Mouse (Mus musculus) liver, embryonic 16.5 days (tissue): ENCODE measurements around the gene Ern1. TPM values are rescaled to one million over a fixed set of nuclear protein-coding genes. Genes with fewer than 3 reads are reported as not detected.

Source experiments
- ATAC-seq: fragments of 200-750 bp; cut with Nextera tagmentation; 2 replicates; pipeline ENCODE4 v1.8.0; 2017; ENCODE audit warnings: low read depth, mild to moderate bottlenecking, moderate number of reproducible peaks, moderate library complexity
- H3K27ac ChIP-seq: fragments of 300-500 bp; sonication (generic); 2 replicates; pipeline ENCODE4 v1.5.1; 2014; ENCODE audit warnings: mild to moderate bottlenecking, low read length
- H3K27me3 ChIP-seq: fragments of 300-500 bp; sonication (generic); 2 replicates; pipeline ENCODE4 v1.6.1; 2014; ENCODE audit warnings: low read depth, low read length, mixed read lengths; ENCODE audit not compliant: control insufficient read depth, insufficient read depth
- H3K36me3 ChIP-seq: fragments of 300-500 bp; sonication (generic); 2 replicates; pipeline ENCODE4 v1.6.1; 2014; ENCODE audit warnings: mild to moderate bottlenecking; ENCODE audit not compliant: control insufficient read depth, insufficient read depth
- H3K4me1 ChIP-seq: fragments of 300-500 bp; sonication (generic); 2 replicates; pipeline ENCODE4 v1.6.1; 2014; ENCODE audit warnings: low read depth, low read length, mixed read lengths; ENCODE audit not compliant: control insufficient read depth
- H3K4me2 ChIP-seq: fragments of 300-500 bp; sonication (generic); 2 replicates; pipeline ENCODE4 v1.6.1; 2014; ENCODE audit warnings: low read depth, low read length, mixed read lengths
- H3K4me3 ChIP-seq: fragments of 300-500 bp; sonication (generic); 2 replicates; pipeline ENCODE4 v1.5.1; 2014; ENCODE audit warnings: low read depth, mild to moderate bottlenecking, low read length
- H3K9ac ChIP-seq: fragments of 300-500 bp; sonication (generic); 2 replicates; pipeline ENCODE4 v1.6.1; 2014; ENCODE audit warnings: low read depth, low read length
- H3K9me3 ChIP-seq: fragments of 300-500 bp; sonication (generic); replicated peaks from 2 replicates; pipeline ENCODE4 v1.6.1; 2016; ENCODE audit warnings: low read length; ENCODE audit not compliant: control insufficient read depth
- WGBS: fragments of 180-500 bp; shearing (Covaris S2); extraction: QIAGEN DNeasy Blood & Tissue Kit; methylation state at CpG from one replicate; pipeline ENCODE4 v1.1.7; 2014; ENCODE audit not compliant: insufficient replicate concordance; 5-methylcytosine and 5-hydroxymethylcytosine counted together
- polyA plus RNA-seq: library from polyadenylated mRNA; unstranded; fragments of >200 nt; fragmentation: Nextera tagmentation; extraction: Ambion mirVana; gene quantifications from 2 replicates; pipeline ENCODE4 v1.2.1, GENCODE M21; 2015

Gene Ern1
- polyA plus RNA-seq, 1 experiment from 2014 or later: 5.2 TPM

- peaks cover 6% of the 10 kb centered on the region for H3K4me1 ChIP-seq
- no peak overlapping the region for H3K4me2 ChIP-seq
- H3K9ac ChIP-seq: no peak overlapping the region
- no peak for ATAC-seq
- H3K27me3 ChIP-seq: no peaks in the 10 kb centered on the region
- H3K36me3 ChIP-seq: peaks cover 12% of the 10 kb centered on the region
- peaks cover 7% of the 10 kb centered on the region for H3K9me3 ChIP-seq
- H3K27ac ChIP-seq: no peak overlapping the region
- no peak overlapping the region for H3K4me3 ChIP-seq
- 68% methylated on average over 14 of the region's 14 CpGs for WGBS
These were observed 23.8 kb upstream of the Ern1 start for GRCm38 (mm10) chr11:106511236-106512005.

GRCm38 (mm10) chr11:106507638-106508037 is 20.0 kb upstream of the Ern1 start:
- WGBS: 76% methylated on average over 7 of the region's 7 CpGs
- no peak overlapping the region for H3K4me3 ChIP-seq
- H3K4me2 ChIP-seq: no peak overlapping the region
- H3K9me3 ChIP-seq: peaks cover 7% of the 10 kb centered on the region
- no peaks in the 10 kb centered on the region for H3K4me1 ChIP-seq
- H3K9ac ChIP-seq: no peak overlapping the region
- 0 out of 2 replicates have a peak overlapping the region, but pooled peaks have one; percentile 26 for H3K27ac ChIP-seq
- H3K27me3 ChIP-seq: no peaks in the 10 kb centered on the region
- ATAC-seq: no peak
- H3K36me3 ChIP-seq: peaks cover 15% of the 10 kb centered on the region

- no peak overlapping the region for H3K4me2 ChIP-seq
- no peaks in the 10 kb centered on the region for H3K27me3 ChIP-seq
- no peak overlapping the region for H3K27ac ChIP-seq
- 80% methylated on average over 6 of the region's 6 CpGs for WGBS
- ATAC-seq: no peak
- H3K4me1 ChIP-seq: peaks cover 8% of the 10 kb centered on the region
- H3K9ac ChIP-seq: no peak overlapping the region
- H3K36me3 ChIP-seq: peaks cover 15% of the 10 kb centered on the region
- H3K9me3 ChIP-seq: peaks cover 7% of the 10 kb centered on the region
- no peak overlapping the region for H3K4me3 ChIP-seq
These were observed 18.6 kb upstream of the Ern1 start for GRCm38 (mm10) chr11:106506211-106506610.

GRCm38 (mm10) chr11:106504129-106504528 is 16.5 kb upstream of the Ern1 start:
- H3K36me3 ChIP-seq: peaks cover 10% of the 10 kb centered on the region
- H3K9me3 ChIP-seq: peaks cover 7% of the 10 kb centered on the region
- ATAC-seq: no peak
- H3K9ac ChIP-seq: no peak overlapping the region
- H3K27me3 ChIP-seq: no peaks in the 10 kb centered on the region
- H3K4me1 ChIP-seq: peaks cover 11% of the 10 kb centered on the region
- no peak overlapping the region for H3K27ac ChIP-seq
- no peak overlapping the region for H3K4me2 ChIP-seq
- H3K4me3 ChIP-seq: no peak overlapping the region

GRCm38 (mm10) chr11:106503425-106503717 is 15.7 kb upstream of the Ern1 start:
- no peak for ATAC-seq
- Histone ChIP-seq H3K4me2 (no peak overlapping the region), H3K36me3 (peaks cover 8% of the 10 kb centered on the region), H3K27me3 (no peaks in the 10 kb centered on the region), H3K9ac (no peak overlapping the region), H3K27ac (no peak overlapping the region), H3K9me3 (peaks cover 7% of the 10 kb centered on the region; the same call in 1 of the 2 replicates), H3K4me3 (no peak overlapping the region), H3K4me1 (peaks cover 11% of the 10 kb centered on the region)
- WGBS: 65% methylated on average over 4 of the region's 4 CpGs

- no peak overlapping the region for H3K4me3 ChIP-seq
- 42% methylated on average over 13 of the region's 13 CpGs for WGBS
- H3K27ac ChIP-seq: no peak overlapping the region
- peaks cover 3% of the 10 kb centered on the region; the same call in 1 of the 2 replicates for H3K9me3 ChIP-seq
- H3K36me3 ChIP-seq: peaks cover 5% of the 10 kb centered on the region
- ATAC-seq: no peak
- H3K4me2 ChIP-seq: no peak overlapping the region
- H3K4me1 ChIP-seq: peaks cover 11% of the 10 kb centered on the region
- no peak overlapping the region for H3K9ac ChIP-seq
- no peaks in the 10 kb centered on the region for H3K27me3 ChIP-seq
These were observed 15.2 kb upstream of the Ern1 start for GRCm38 (mm10) chr11:106502631-106503424.

GRCm38 (mm10) chr11:106502159-106502505 is 14.5 kb upstream of the Ern1 start:
- Histone ChIP-seq H3K4me1 (peaks cover 11% of the 10 kb centered on the region), H3K9me3 (no peaks in the 10 kb centered on the region), H3K4me2 (peak overlapping the region; percentile 92; the same call in 1 of the 2 replicates), H3K4me3 (no peak overlapping the region), H3K36me3 (peaks cover 3% of the 10 kb centered on the region; the same call in 1 of the 2 replicates), H3K9ac (peak overlapping the region; percentile 94; the same call in 1 of the 2 replicates), H3K27ac (peak overlapping the region; percentile 95), H3K27me3 (no peaks in the 10 kb centered on the region)
- ATAC-seq: no peak

GRCm38 (mm10) chr11:106501308-106502158 is 13.9 kb upstream of the Ern1 start:
- peak overlapping the region; percentile 92 for H3K4me2 ChIP-seq
- no peaks in the 10 kb centered on the region for H3K27me3 ChIP-seq
- WGBS: 2% methylated on average over 22 of the region's 22 CpGs
- peak overlapping the region; percentile 89 for H3K4me3 ChIP-seq
- H3K9ac ChIP-seq: peak overlapping the region; percentile 94
- peaks cover 3% of the 10 kb centered on the region; the same call in 1 of the 2 replicates for H3K36me3 ChIP-seq
- ATAC-seq: peak; percentile 40
- H3K27ac ChIP-seq: peak overlapping the region; percentile 95
- no peaks in the 10 kb centered on the region for H3K9me3 ChIP-seq
- peaks cover 11% of the 10 kb centered on the region for H3K4me1 ChIP-seq
